Mouse (Mus musculus) MEL (cell line): Measurements from ENCODE around the gene Neto2. TPM values are rescaled to one million over a fixed set of nuclear protein-coding genes. Genes with fewer than 3 reads are reported as not detected.
A peak's percentile ranks its signal among the peaks of the same experiment; 100 is the strongest.

Experiments
- DNase-seq: peaks from one replicate; pipeline ENCODE4 v3.0.0; 2011; ENCODE audit warnings: low read depth, low spot score
- H3K27ac ChIP-seq: 2 replicates; pipeline ENCODE4 v1.5.1; 2012; ENCODE audit warnings: low read depth, mild to moderate bottlenecking, control low read depth, low read length, moderate library complexity; ENCODE audit not compliant: control insufficient read depth
- H3K27me3 ChIP-seq, 2 experiments: fragments of 150-350 bp in 1 of 2; sonication (generic) in 1 of 2; 2 replicates each; pipeline ENCODE4 v1.6.1; 2012; ENCODE audit warnings: low read length in 2 of 2, mild to moderate bottlenecking in 2 of 2, improper control_type of control experiment in 1 of 2, moderate library complexity in 1 of 2; ENCODE audit not compliant: insufficient read depth in 2 of 2, control insufficient read depth in 1 of 2
- H3K36me3 ChIP-seq, 2 experiments: 2 replicates each; pipeline ENCODE4 v1.6.1; 2012 to 2014; ENCODE audit warnings: low read length in 2 of 2, improper control_type of control experiment in 1 of 2, inconsistent platforms in 1 of 2, mild to moderate bottlenecking in 1 of 2; ENCODE audit not compliant: insufficient read depth in 2 of 2, control insufficient read depth in 1 of 2
- H3K4me1 ChIP-seq, 2 experiments: fragments of 150-350 bp in 1 of 2; sonication (generic) in 1 of 2; 2 replicates each; pipeline ENCODE4 v1.6.1; 2012; ENCODE audit warnings: low read length in 2 of 2, improper control_type of control experiment in 1 of 2, mild to moderate bottlenecking in 1 of 2; ENCODE audit not compliant: insufficient read depth in 2 of 2, control insufficient read depth in 1 of 2
- H3K4me3 ChIP-seq, 2 experiments: fragments of 150-350 bp in 1 of 2; sonication (generic) in 1 of 2; 2 replicates each; pipeline ENCODE4 v1.5.1; 2012; ENCODE audit warnings: low read depth in 2 of 2, low read length in 2 of 2, mild to moderate bottlenecking in 2 of 2, moderate library complexity in 2 of 2, control low read depth in 1 of 2, improper control_type of control experiment in 1 of 2; ENCODE audit not compliant: control insufficient read depth in 1 of 2, insufficient read depth in 1 of 2
- H3K79me2 ChIP-seq: 2 replicates; pipeline ENCODE4 v1.6.1; 2012; ENCODE audit warnings: mild to moderate bottlenecking, low read length, moderate library complexity; ENCODE audit not compliant: control insufficient read depth, poor library complexity, insufficient read depth
- H3K9ac ChIP-seq: 2 replicates; pipeline ENCODE4 v1.6.1; 2012; ENCODE audit warnings: low read depth, mild to moderate bottlenecking, control low read depth, low read length, moderate library complexity; ENCODE audit not compliant: control insufficient read depth, poor library complexity, severe bottlenecking
- H3K9me3 ChIP-seq: fragments of 150-350 bp; sonication (generic); replicated peaks from 2 replicates; pipeline ENCODE4 v1.6.1; 2012; ENCODE audit warnings: mild to moderate bottlenecking, low read length, improper control_type of control experiment, moderate library complexity; ENCODE audit not compliant: insufficient read depth
- BHLHE40 ChIP-seq: IDR thresholded peaks from 2 replicates; pipeline ENCODE4 v1.6.1; 2012; ENCODE audit warnings: low read depth, mild to moderate bottlenecking, inconsistent platforms, low read length, improper control_type of control experiment, borderline replicate concordance
- CTCF ChIP-seq, 3 experiments: IDR thresholded peaks in 2 of 3; conservative IDR thresholded peaks in 1 of 3; 2 replicates each; pipeline ENCODE4 v1.5.1; 2011 to 2012; ENCODE audit warnings: low read length in 3 of 3, low read depth in 2 of 3, mild to moderate bottlenecking in 2 of 3, improper control_type of control experiment in 1 of 3, inconsistent platforms in 1 of 3, mixed read lengths in 1 of 3, moderate library complexity in 1 of 3; ENCODE audit not compliant: control insufficient read depth in 1 of 3, insufficient read depth in 1 of 3, poor library complexity in 1 of 3, severe bottlenecking in 1 of 3
- E2F4 ChIP-seq: IDR thresholded peaks from 2 replicates; pipeline ENCODE4 v1.6.1; 2011; ENCODE audit warnings: low read depth, low read length, improper control_type of control experiment, borderline replicate concordance
- EP300 ChIP-seq, 2 experiments: IDR thresholded peaks; 2 replicates each; pipeline ENCODE4 v1.6.1; 2011; ENCODE audit warnings: improper control_type of control experiment in 2 of 2, low read length in 2 of 2, low read depth in 1 of 2, mild to moderate bottlenecking in 1 of 2
- GABPA ChIP-seq: IDR thresholded peaks from 2 replicates; pipeline ENCODE4 v1.6.1; 2012; ENCODE audit warnings: low read depth, mild to moderate bottlenecking, inconsistent platforms, low read length, improper control_type of control experiment, moderate library complexity
- HCFC1 ChIP-seq: IDR thresholded peaks from 2 replicates; pipeline ENCODE4 v1.6.1; 2012; ENCODE audit warnings: low read depth, mild to moderate bottlenecking, inconsistent platforms, low read length, improper control_type of control experiment, moderate library complexity
- KAT2A ChIP-seq: conservative IDR thresholded peaks from 2 replicates; pipeline ENCODE4 v1.6.1; 2012; ENCODE audit warnings: low read depth, low read length, improper control_type of control experiment, inconsistent platforms
- MAFK ChIP-seq: IDR thresholded peaks from 2 replicates; pipeline ENCODE4 v1.6.1; 2011; ENCODE audit warnings: low read depth, mild to moderate bottlenecking, low read length, improper control_type of control experiment, borderline replicate concordance
- MAZ ChIP-seq: IDR thresholded peaks from 2 replicates; pipeline ENCODE4 v1.6.1; 2012; ENCODE audit warnings: low read depth, mild to moderate bottlenecking, inconsistent platforms, low read length, improper control_type of control experiment
- NRF1 ChIP-seq: IDR thresholded peaks from 2 replicates; pipeline ENCODE4 v1.6.1; 2014; ENCODE audit warnings: low read depth, mild to moderate bottlenecking, inconsistent platforms, low read length, improper control_type of control experiment, moderate library complexity; ENCODE audit not compliant: poor library complexity, insufficient read depth, severe bottlenecking
- POLR2AphosphoS5 ChIP-seq: IDR thresholded peaks from 2 replicates; pipeline ENCODE4 v1.6.1; 2012; ENCODE audit warnings: low read depth, borderline replicate concordance, mild to moderate bottlenecking, inconsistent platforms, low read length, moderate library complexity, mixed read lengths
- RAD21 ChIP-seq: IDR thresholded peaks from 2 replicates; pipeline ENCODE4 v1.6.1; 2011; ENCODE audit warnings: mild to moderate bottlenecking, low read depth, low read length, improper control_type of control experiment
- RCOR1 ChIP-seq: IDR thresholded peaks from 2 replicates; pipeline ENCODE4 v1.6.1; 2012; ENCODE audit warnings: low read depth, mild to moderate bottlenecking, inconsistent platforms, low read length, improper control_type of control experiment
- TCF12 ChIP-seq: IDR thresholded peaks from 2 replicates; pipeline ENCODE4 v1.6.1; 2014; ENCODE audit warnings: low read depth, mild to moderate bottlenecking, inconsistent platforms, low read length, improper control_type of control experiment, moderate library complexity
- UBTF ChIP-seq: IDR thresholded peaks from 2 replicates; pipeline ENCODE4 v1.6.1; 2012; ENCODE audit warnings: low read depth, mild to moderate bottlenecking, inconsistent platforms, low read length, improper control_type of control experiment, moderate library complexity, borderline replicate concordance; ENCODE audit not compliant: insufficient read depth
- USF1 ChIP-seq: IDR thresholded peaks from 2 replicates; pipeline ENCODE4 v1.6.1; 2014; ENCODE audit warnings: low read depth, mild to moderate bottlenecking, inconsistent platforms, low read length, improper control_type of control experiment, moderate library complexity
- USF2 ChIP-seq, 2 experiments: IDR thresholded peaks; 2 replicates each; pipeline ENCODE4 v1.6.1; 2011 to 2012; ENCODE audit warnings: improper control_type of control experiment in 2 of 2, low read length in 2 of 2, borderline replicate concordance in 1 of 2, inconsistent platforms in 1 of 2, low read depth in 1 of 2, mild to moderate bottlenecking in 1 of 2; ENCODE audit not compliant: insufficient read depth in 1 of 2
- ZKSCAN1 ChIP-seq: IDR thresholded peaks from 2 replicates; pipeline ENCODE4 v1.6.1; 2012; ENCODE audit warnings: low read depth, mild to moderate bottlenecking, inconsistent platforms, low read length, improper control_type of control experiment, moderate library complexity
- ZMIZ1 ChIP-seq: IDR thresholded peaks from 2 replicates; pipeline ENCODE4 v1.6.1; 2012; ENCODE audit warnings: low read depth, mild to moderate bottlenecking, inconsistent platforms, low read length, improper control_type of control experiment, moderate library complexity
- polyA plus RNA-seq, 2 experiments: library from polyadenylated mRNA; stranded (reverse) in 1 of 2; unstranded in 1 of 2; fragments of >175 nt in 1 of 2; fragments of >200 nt in 1 of 2; gene quantifications; 2 replicates each; pipeline versions ENCODE4 v1.2.1 to v1.2.4; 2012; ENCODE audit warnings: low replicate concordance in 2 of 2, low read depth in 1 of 2; ENCODE audit not compliant: insufficient read length in 2 of 2, insufficient read depth in 1 of 2, missing spikeins in 1 of 2
- total RNA-seq: library from RNA; depleted of rRNA; stranded (reverse); fragments of 300-350 nt; gene quantifications from 2 replicates; pipeline ENCODE4 v1.2.3, GENCODE M21; 2012

Neto2 gene
- total and polyA plus RNA-seq, 3 experiments = 3.2 to 4.3 TPM; not detected in 1

GRCm38 (mm10) chr8:85595391-85595790 lies 105.3 kb downstream of the Neto2 start:
- no peaks in the 10 kb centered on the region; a peak in 1 of 4 replicates for H3K27me3 ChIP-seq
- H3K79me2 ChIP-seq = no peaks in the 10 kb centered on the region
- no peaks in the 10 kb centered on the region for H3K4me1 ChIP-seq
- H3K36me3 ChIP-seq = no peaks in the 10 kb centered on the region
- H3K4me3 ChIP-seq = no peak overlapping the region
- DNase-seq = peak; percentile 32
- no peaks in the 10 kb centered on the region for H3K9me3 ChIP-seq
- H3K9ac ChIP-seq = no peak overlapping the region
- TF ChIP-seq UBTF (no peak), E2F4 (no peak), KAT2A (no peak), USF2 (IDR thresholded peaks at IDR 0.05; ENCODE audit: borderline replicate concordance in 1 of 2, insufficient read depth in 1 of 2, low read depth in 1 of 2, low read length in 2 of 2) (no peak), GABPA (no peak), RAD21 (no peak), USF1 (no peak), CTCF (IDR thresholded peaks at IDR 0.05 in 2 of 3, conservative IDR thresholded peaks at IDR 0.05 in 1 of 3; ENCODE audit: control insufficient read depth in 1 of 3, insufficient read depth in 1 of 3, low read depth in 2 of 3, low read length in 3 of 3, poor library complexity in 1 of 3, severe bottlenecking in 1 of 3) (no peak), MAFK (no peak)
- H3K27ac ChIP-seq = no peak overlapping the region

- H3K4me3 ChIP-seq = no peak overlapping the region
- H3K4me1 ChIP-seq = no peaks in the 10 kb centered on the region
- no peak for TF ChIP-seq ZKSCAN1
- TF ChIP-seq BHLHE40 = no peak
- TF ChIP-seq E2F4 = no peak
- TF ChIP-seq GABPA = no peak
- no peak for TF ChIP-seq HCFC1
- no peak for TF ChIP-seq POLR2AphosphoS5
- no peak for TF ChIP-seq RCOR1
- TF ChIP-seq MAFK = no peak
- no peak for TF ChIP-seq EP300 (IDR thresholded peaks at IDR 0.05; ENCODE audit: low read depth in 1 of 2, low read length in 2 of 2)
- no peak for TF ChIP-seq USF1
- TF ChIP-seq ZMIZ1 = no peak
- TF ChIP-seq NRF1 = no peak
- TF ChIP-seq KAT2A = no peak
- no peak for TF ChIP-seq TCF12
- no peak for TF ChIP-seq MAZ
- TF ChIP-seq, all 39 proteins: peak for 0
- no peak overlapping the region for H3K9ac ChIP-seq
- DNase-seq = no peak
- no peaks in the 10 kb centered on the region; a peak in 1 of 4 replicates for H3K27me3 ChIP-seq
- H3K36me3 ChIP-seq = no peaks in the 10 kb centered on the region
- H3K79me2 ChIP-seq = no peaks in the 10 kb centered on the region
- no peaks in the 10 kb centered on the region for H3K9me3 ChIP-seq
- no peak overlapping the region for H3K27ac ChIP-seq
Observed at GRCm38 (mm10) chr8:85594983-85595382, 105.7 kb downstream of the Neto2 start.
